Mouse (Mus musculus) forebrain, embryonic 13.5 days (tissue): ENCODE results near the gene Ccdc141. TPM values are rescaled to one million over a fixed set of nuclear protein-coding genes. Genes with fewer than 3 reads are reported as not detected.

Experiments used
- ATAC-seq: fragments of 200-750 bp; cut with Nextera tagmentation; 2 replicates; pipeline ENCODE4 v1.8.0; 2017
- H3K27ac ChIP-seq: fragments of 300-500 bp; sonication (generic); 2 replicates; pipeline ENCODE4 v1.5.1; 2015; ENCODE audit warnings: inconsistent platforms, mild to moderate bottlenecking, moderate library complexity
- H3K27me3 ChIP-seq: fragments of 300-500 bp; sonication (generic); 2 replicates; pipeline ENCODE4 v1.6.1; 2015; ENCODE audit warnings: mild to moderate bottlenecking, inconsistent platforms
- H3K36me3 ChIP-seq: fragments of 300-500 bp; sonication (generic); 2 replicates; pipeline ENCODE4 v1.6.1; 2015; ENCODE audit warnings: mild to moderate bottlenecking, inconsistent platforms; ENCODE audit not compliant: poor library complexity, severe bottlenecking
- H3K4me1 ChIP-seq: fragments of 300-500 bp; sonication (generic); 2 replicates; pipeline ENCODE4 v1.6.1; 2015; ENCODE audit warnings: inconsistent platforms
- H3K4me2 ChIP-seq: fragments of 300-500 bp; sonication (generic); 2 replicates; pipeline ENCODE4 v1.6.1; 2015; ENCODE audit warnings: inconsistent platforms, mild to moderate bottlenecking, moderate library complexity
- H3K4me3 ChIP-seq: fragments of 300-500 bp; sonication (generic); 2 replicates; pipeline ENCODE4 v1.5.1; 2015; ENCODE audit warnings: mild to moderate bottlenecking, inconsistent platforms
- H3K9ac ChIP-seq: fragments of 300-500 bp; sonication (generic); 2 replicates; pipeline ENCODE4 v1.6.1; 2015; ENCODE audit warnings: mild to moderate bottlenecking, inconsistent platforms
- H3K9me3 ChIP-seq: fragments of 300-500 bp; sonication (generic); replicated peaks from 2 replicates; pipeline ENCODE4 v1.6.1; 2016; ENCODE audit warnings: inconsistent platforms
- WGBS: fragments of 180-500 bp; shearing (Covaris S2); methylation state at CpG from one replicate; pipeline ENCODE4 v1.1.7; 2015; 5-methylcytosine and 5-hydroxymethylcytosine counted together
- polyA plus RNA-seq: library from polyadenylated mRNA; unstranded; fragments of >200 nt; fragmentation: Nextera tagmentation; extraction: Ambion mirVana; gene quantifications from 2 replicates; pipeline ENCODE4 v1.2.1, GENCODE M21; 2015

Gene Ccdc141
- polyA plus RNA-seq, 1 experiment from 2014 or later: 3.6 TPM

DNA sequence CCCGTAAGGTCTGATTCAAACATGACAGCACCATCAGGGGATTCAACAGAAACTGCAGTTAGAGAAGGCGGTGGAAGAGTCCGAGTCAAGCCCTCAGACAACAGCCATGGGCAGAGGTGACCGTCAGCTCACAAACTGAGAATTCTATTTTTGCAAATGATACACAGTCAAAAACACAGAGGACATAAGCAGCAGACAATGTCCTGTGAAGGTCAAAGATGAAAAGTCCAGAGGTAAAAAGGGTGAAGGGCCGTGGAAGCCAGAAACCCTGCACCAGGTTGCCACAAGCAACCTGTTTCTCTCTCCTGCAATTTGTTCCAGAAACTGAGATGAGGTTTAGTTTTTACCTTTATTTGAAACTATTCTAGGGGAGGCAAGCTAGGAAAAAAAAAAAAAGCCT is 57.4 kb downstream of the Ccdc141 start:
- 92% methylated on average over 5 of the region's 5 CpGs for WGBS
- 0 out of 2 replicates have a peak, but pooled peaks cover 5% of the 10 kb centered on the region for H3K4me1 ChIP-seq
- H3K4me3 ChIP-seq: no peak overlapping the region
- no peak overlapping the region for H3K4me2 ChIP-seq
- H3K9me3 ChIP-seq: no peaks in the 10 kb centered on the region
- no peaks in the 10 kb centered on the region for H3K27me3 ChIP-seq
- H3K27ac ChIP-seq: no peak overlapping the region
- no peak for ATAC-seq
- H3K36me3 ChIP-seq: no peaks in the 10 kb centered on the region
- no peak overlapping the region for H3K9ac ChIP-seq

GRCm38 (mm10) chr2:77111095-77111494 is 59.3 kb downstream of the Ccdc141 start:
- 94% methylated on average over 2 of the region's 2 CpGs for WGBS
- Histone ChIP-seq H3K4me3 (no peak overlapping the region), H3K27ac (no peak overlapping the region), H3K36me3 (no peaks in the 10 kb centered on the region), H3K9ac (no peak overlapping the region), H3K27me3 (no peaks in the 10 kb centered on the region), H3K4me2 (no peak overlapping the region), H3K9me3 (no peaks in the 10 kb centered on the region), H3K4me1 (0 out of 2 replicates have a peak, but pooled peaks cover 5% of the 10 kb centered on the region)
- no peak for ATAC-seq

- Histone ChIP-seq H3K27ac (no peak overlapping the region), H3K4me1 (0 out of 2 replicates have a peak, but pooled peaks cover 5% of the 10 kb centered on the region), H3K4me3 (no peak overlapping the region), H3K36me3 (no peaks in the 10 kb centered on the region), H3K9me3 (no peaks in the 10 kb centered on the region), H3K27me3 (no peaks in the 10 kb centered on the region), H3K4me2 (no peak overlapping the region), H3K9ac (no peak overlapping the region)
- 83% methylated on average over 4 of the region's 4 CpGs for WGBS
- no peak for ATAC-seq
These were observed 60.1 kb downstream of the Ccdc141 start for GRCm38 (mm10) chr2:77110365-77110764.

- H3K9ac ChIP-seq: no peak overlapping the region
- no peak overlapping the region for H3K4me2 ChIP-seq
- H3K36me3 ChIP-seq: no peaks in the 10 kb centered on the region
- H3K4me3 ChIP-seq: no peak overlapping the region
- no peak overlapping the region for H3K27ac ChIP-seq
- ATAC-seq: no peak; the same call in 1 of the 2 replicates
- 0 out of 2 replicates have a peak, but pooled peaks cover 5% of the 10 kb centered on the region for H3K4me1 ChIP-seq
- no peaks in the 10 kb centered on the region for H3K27me3 ChIP-seq
- 88% methylated on average over 8 of the region's 8 CpGs for WGBS
- no peaks in the 10 kb centered on the region for H3K9me3 ChIP-seq
These were observed 60.8 kb downstream of the Ccdc141 start for GRCm38 (mm10) chr2:77109506-77110123.

GRCm38 (mm10) chr2:77108562-77108961 is 61.9 kb downstream of the Ccdc141 start:
- Histone ChIP-seq H3K4me3 (no peak overlapping the region), H3K36me3 (no peaks in the 10 kb centered on the region), H3K4me2 (no peak overlapping the region), H3K27ac (no peak overlapping the region), H3K9me3 (no peaks in the 10 kb centered on the region), H3K4me1 (0 out of 2 replicates have a peak, but pooled peaks cover under 1% of the 10 kb centered on the region), H3K27me3 (no peaks in the 10 kb centered on the region), H3K9ac (no peak overlapping the region)
- no peak for ATAC-seq
- 82% methylated on average over 5 of the region's 5 CpGs for WGBS

- no peaks in the 10 kb centered on the region for H3K4me1 ChIP-seq
- H3K27ac ChIP-seq: no peak overlapping the region
- H3K27me3 ChIP-seq: no peaks in the 10 kb centered on the region
- no peak overlapping the region for H3K4me2 ChIP-seq
- no peak overlapping the region for H3K9ac ChIP-seq
- no peaks in the 10 kb centered on the region for H3K9me3 ChIP-seq
- 91% methylated on average over 3 of the region's 3 CpGs for WGBS
- H3K4me3 ChIP-seq: no peak overlapping the region
- H3K36me3 ChIP-seq: no peaks in the 10 kb centered on the region
- ATAC-seq: no peak
These were observed 64.3 kb downstream of the Ccdc141 start for GRCm38 (mm10) chr2:77106150-77106549.

- Histone ChIP-seq H3K4me1 (no peaks in the 10 kb centered on the region), H3K4me2 (no peak overlapping the region), H3K36me3 (no peaks in the 10 kb centered on the region), H3K27ac (no peak overlapping the region), H3K9ac (no peak overlapping the region), H3K27me3 (no peaks in the 10 kb centered on the region), H3K4me3 (no peak overlapping the region), H3K9me3 (no peaks in the 10 kb centered on the region)
- WGBS: 73% methylated on average over 8 of the region's 8 CpGs
- no peak for ATAC-seq
These were observed 65.3 kb downstream of the Ccdc141 start for GRCm38 (mm10) chr2:77105006-77105715.

DNA sequence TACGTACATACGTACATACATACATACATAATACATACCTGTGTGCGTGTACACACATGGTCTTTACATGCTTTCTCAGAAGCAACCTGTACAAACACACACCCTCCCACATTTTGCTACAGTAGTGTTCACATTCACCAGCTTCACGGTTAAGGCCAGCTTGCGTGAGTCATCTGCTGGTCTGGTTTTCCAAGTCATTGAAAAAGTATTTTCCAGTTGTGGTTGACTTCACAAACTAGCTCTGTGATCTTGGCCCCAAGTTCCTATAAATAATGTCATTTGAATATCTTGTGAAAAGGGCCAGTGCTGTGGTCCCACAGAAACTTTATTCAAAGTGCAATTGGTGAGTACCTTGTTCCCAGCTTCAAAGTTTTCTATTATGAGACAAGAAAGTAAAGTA is 67.9 kb downstream of the Ccdc141 start:
- Histone ChIP-seq H3K9me3 (no peaks in the 10 kb centered on the region), H3K36me3 (no peaks in the 10 kb centered on the region), H3K9ac (no peak overlapping the region), H3K27ac (no peak overlapping the region), H3K4me2 (no peak overlapping the region), H3K4me3 (no peak overlapping the region), H3K27me3 (no peaks in the 10 kb centered on the region), H3K4me1 (no peaks in the 10 kb centered on the region)
- 90% methylated on average over 5 of the region's 5 CpGs for WGBS
- no peak for ATAC-seq

DNA sequence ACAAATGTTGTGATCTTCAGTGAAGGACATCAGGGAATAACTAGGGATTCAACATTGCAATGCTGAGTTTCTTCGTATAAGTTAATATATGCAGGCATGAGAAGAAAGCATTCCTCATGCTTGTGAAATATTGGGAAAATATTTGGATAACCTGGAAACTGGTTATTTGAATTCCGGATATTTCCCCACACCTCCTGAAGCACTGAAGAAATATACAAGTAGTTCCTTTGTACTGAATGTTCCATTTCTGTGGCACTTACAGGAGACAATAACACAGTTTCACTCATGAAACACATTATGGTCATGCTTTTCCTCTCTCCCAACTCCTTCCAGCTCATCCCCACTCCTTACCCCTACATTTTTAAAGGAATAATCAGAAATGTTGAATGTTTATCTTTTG is 70.6 kb downstream of the Ccdc141 start:
- Histone ChIP-seq H3K9me3 (no peaks in the 10 kb centered on the region), H3K36me3 (no peaks in the 10 kb centered on the region), H3K9ac (no peak overlapping the region), H3K4me3 (no peak overlapping the region), H3K4me1 (no peaks in the 10 kb centered on the region), H3K4me2 (no peak overlapping the region), H3K27ac (no peak overlapping the region), H3K27me3 (no peaks in the 10 kb centered on the region)
- 95% methylated on average over 2 of the region's 2 CpGs for WGBS
- no peak for ATAC-seq

GRCm38 (mm10) chr2:77098769-77099168 is 71.7 kb downstream of the Ccdc141 start:
- Histone ChIP-seq H3K27ac (no peak overlapping the region), H3K27me3 (no peaks in the 10 kb centered on the region), H3K9me3 (no peaks in the 10 kb centered on the region), H3K36me3 (no peaks in the 10 kb centered on the region), H3K4me1 (no peaks in the 10 kb centered on the region), H3K4me2 (no peak overlapping the region), H3K4me3 (no peak overlapping the region), H3K9ac (no peak overlapping the region)
- 94% methylated on average over 3 of the region's 3 CpGs for WGBS
- no peak for ATAC-seq

- 88% methylated on average over 4 of the region's 4 CpGs for WGBS
- no peak overlapping the region for H3K9ac ChIP-seq
- no peak overlapping the region for H3K4me3 ChIP-seq
- no peak for ATAC-seq
- H3K27me3 ChIP-seq: no peaks in the 10 kb centered on the region
- no peaks in the 10 kb centered on the region for H3K36me3 ChIP-seq
- H3K4me1 ChIP-seq: no peaks in the 10 kb centered on the region
- H3K9me3 ChIP-seq: no peaks in the 10 kb centered on the region
- H3K27ac ChIP-seq: no peak overlapping the region
- no peak overlapping the region for H3K4me2 ChIP-seq
These were observed 78.7 kb downstream of the Ccdc141 start for GRCm38 (mm10) chr2:77091749-77092148.

DNA sequence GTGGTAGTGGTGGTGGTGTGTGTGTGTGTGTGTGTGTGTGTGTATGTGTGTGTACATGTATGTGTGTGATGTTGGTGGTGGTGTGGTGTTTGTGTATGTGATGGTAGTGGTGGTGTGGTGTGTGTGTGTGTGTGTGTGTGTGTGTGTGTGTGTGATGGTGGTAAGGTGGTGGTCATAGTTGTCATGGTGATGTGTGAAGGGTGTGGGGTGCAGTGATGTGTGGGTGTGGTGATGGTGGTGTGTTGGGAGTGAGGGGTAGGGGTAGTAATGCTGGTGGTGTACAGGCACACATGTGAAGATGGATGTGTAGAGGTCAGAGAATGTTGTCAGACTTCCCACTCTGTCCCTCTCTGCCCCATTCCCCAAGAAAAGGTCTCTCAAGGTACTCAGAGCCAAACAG is 85.1 kb downstream of the Ccdc141 start:
- Histone ChIP-seq H3K4me2 (no peak overlapping the region), H3K4me3 (no peak overlapping the region), H3K36me3 (no peaks in the 10 kb centered on the region), H3K27ac (no peak overlapping the region), H3K4me1 (no peaks in the 10 kb centered on the region), H3K9me3 (no peaks in the 10 kb centered on the region), H3K9ac (no peak overlapping the region), H3K27me3 (no peaks in the 10 kb centered on the region)
- ATAC-seq: no peak

- H3K4me2 ChIP-seq: no peak overlapping the region
- H3K9ac ChIP-seq: no peak overlapping the region
- no peak for ATAC-seq
These were observed 85.8 kb downstream of the Ccdc141 start for GRCm38 (mm10) chr2:77084629-77085028.

More at GRCm38 (mm10) chr2:77084629-77085028, 85.8 kb downstream of the Ccdc141 start:
- H3K27ac ChIP-seq: no peak overlapping the region
- no peaks in the 10 kb centered on the region for H3K36me3 ChIP-seq
- no peaks in the 10 kb centered on the region for H3K4me1 ChIP-seq
- no peak overlapping the region for H3K4me3 ChIP-seq
- H3K27me3 ChIP-seq: no peaks in the 10 kb centered on the region
- no peaks in the 10 kb centered on the region for H3K9me3 ChIP-seq
